Mouse (Mus musculus) small intestine, adult 2 months (tissue): Measurements from ENCODE around the gene Lamb3.

Experiments used
- CTCF ChIP-seq: fragments of 200-500 bp; IDR thresholded peaks from 2 replicates; pipeline ENCODE4 v1.5.1; 2012; ENCODE audit warnings: low read depth, mild to moderate bottlenecking, control low read depth, inconsistent platforms, low read length, moderate library complexity, mixed read lengths; ENCODE audit not compliant: insufficient replicate concordance, insufficient read length; ENCODE audit errors: extremely low read depth
- POLR2A ChIP-seq: fragments of 200-500 bp; IDR thresholded peaks from 2 replicates; pipeline ENCODE4 v1.6.1; 2012; ENCODE audit warnings: low read depth, mild to moderate bottlenecking, control low read depth, inconsistent platforms, low read length, moderate library complexity

GRCm38 (mm10) chr1:193220408-193220807 is 12.9 kb downstream of the Lamb3 start:
- TF ChIP-seq POLR2A (no peak), CTCF (no peak)
